Mouse (Mus musculus): Measurements from ENCODE around the gene 6030408B16Rik. TPM values are rescaled to one million over a fixed set of nuclear protein-coding genes. Genes with fewer than 3 reads are reported as not detected.
A peak's percentile ranks its signal among the peaks of the same experiment; 100 is the strongest.
"Not testable (repeated sequence)": the region's sequence is repeated elsewhere in the genome, so short reads cannot be mapped to it uniquely, and the experiment has no call there.

6030408B16Rik gene
- polyA plus RNA-seq, 1 experiment from 2014 or later = 0.17 TPM

- Histone ChIP-seq H3K4me2 (no peak overlapping the region), H3K4me1 (peaks cover 50% of the 10 kb centered on the region), H3K36me3 (no peaks in the 10 kb centered on the region), H3K9me3 (replicated peaks) (0 out of 2 replicates have a peak, but pooled peaks cover 4% of the 10 kb centered on the region), H3K27me3 (replicated peaks) (peaks cover 18% of the 10 kb centered on the region; the same call in 1 of the 2 replicates), H3K27ac (peak overlapping the region; percentile 15; the same call in 1 of the 2 replicates), H3K4me3 (no peak overlapping the region), H3K9ac (no peak overlapping the region)
- ATAC-seq = no peak
- WGBS (ENCODE audit: insufficient replicate concordance) = 47% methylated on average over 14 of the region's 14 CpGs
These were observed 26.1 kb downstream of the 6030408B16Rik start for GRCm38 (mm10) chr15:101318889-101319765.

GRCm38 (mm10) chr15:101320010-101320617, 27.1 kb downstream of the 6030408B16Rik start:
- Histone ChIP-seq H3K27ac (peak overlapping the region; percentile 47; the same call in 1 of the 2 replicates), H3K4me1 (peaks cover 50% of the 10 kb centered on the region), H3K9me3 (replicated peaks) (0 out of 2 replicates have a peak, but pooled peaks cover 4% of the 10 kb centered on the region), H3K4me2 (peak overlapping the region; percentile 23; the same call in 1 of the 2 replicates), H3K9ac (no peak overlapping the region), H3K27me3 (replicated peaks) (peaks cover 18% of the 10 kb centered on the region; the same call in 1 of the 2 replicates), H3K4me3 (no peak overlapping the region), H3K36me3 (no peaks in the 10 kb centered on the region)
- 27% methylated on average over 6 of the region's 6 CpGs for WGBS (ENCODE audit: insufficient replicate concordance)
- no peak for ATAC-seq

GRCm38 (mm10) chr15:101320618-101321041, 27.6 kb downstream of the 6030408B16Rik start:
- Histone ChIP-seq H3K4me1 (peaks cover 50% of the 10 kb centered on the region), H3K27ac (peak overlapping the region; percentile 47; the same call in 1 of the 2 replicates), H3K9me3 (replicated peaks) (0 out of 2 replicates have a peak, but pooled peaks cover 4% of the 10 kb centered on the region), H3K27me3 (replicated peaks) (peaks cover 18% of the 10 kb centered on the region; the same call in 1 of the 2 replicates), H3K9ac (no peak overlapping the region), H3K4me2 (peak overlapping the region; percentile 23; the same call in 1 of the 2 replicates), H3K4me3 (no peak overlapping the region), H3K36me3 (no peaks in the 10 kb centered on the region)
- no peak for ATAC-seq
- 9% methylated on average over 6 of the region's 6 CpGs for WGBS (ENCODE audit: insufficient replicate concordance)

GRCm38 (mm10) chr15:101321126-101321525, 28.1 kb downstream of the 6030408B16Rik start:
- ATAC-seq = no peak
- H3K4me1 ChIP-seq = peaks cover 48% of the 10 kb centered on the region
- no peaks in the 10 kb centered on the region for H3K36me3 ChIP-seq
- H3K4me2 ChIP-seq = no peak overlapping the region
- no peak overlapping the region for H3K4me3 ChIP-seq
- H3K27me3 ChIP-seq (replicated peaks) = peaks cover 18% of the 10 kb centered on the region; the same call in 1 of the 2 replicates
- 0 out of 2 replicates have a peak, but pooled peaks cover 4% of the 10 kb centered on the region for H3K9me3 ChIP-seq (replicated peaks)
- no peak overlapping the region for H3K27ac ChIP-seq
- H3K9ac ChIP-seq = no peak overlapping the region
- WGBS (ENCODE audit: insufficient replicate concordance) = 8% methylated on average over 5 of the region's 5 CpGs

- Histone ChIP-seq H3K27ac (no peak overlapping the region), H3K4me2 (no peak overlapping the region), H3K27me3 (replicated peaks) (peaks cover 9% of the 10 kb centered on the region), H3K36me3 (no peaks in the 10 kb centered on the region), H3K9me3 (replicated peaks) (0 out of 2 replicates have a peak, but pooled peaks cover 4% of the 10 kb centered on the region), H3K4me1 (peaks cover 39% of the 10 kb centered on the region), H3K4me3 (no peak overlapping the region), H3K9ac (no peak overlapping the region)
- ATAC-seq = no peak
- 60% methylated on average over 5 of the region's 5 CpGs for WGBS (ENCODE audit: insufficient replicate concordance)
These were observed 29.1 kb downstream of the 6030408B16Rik start for GRCm38 (mm10) chr15:101322106-101322505.

- Histone ChIP-seq H3K36me3 (no peaks in the 10 kb centered on the region), H3K9me3 (replicated peaks) (0 out of 2 replicates have a peak, but pooled peaks cover 4% of the 10 kb centered on the region), H3K4me1 (peaks cover 34% of the 10 kb centered on the region), H3K27me3 (replicated peaks) (peaks cover 9% of the 10 kb centered on the region), H3K4me2 (no peak overlapping the region), H3K4me3 (no peak overlapping the region), H3K9ac (no peak overlapping the region), H3K27ac (no peak overlapping the region)
- ATAC-seq = no peak
- WGBS (ENCODE audit: insufficient replicate concordance) = 76% methylated on average over 7 of the region's 7 CpGs
These were observed 29.6 kb downstream of the 6030408B16Rik start for GRCm38 (mm10) chr15:101322640-101323039.

- ATAC-seq = no peak
- Histone ChIP-seq H3K4me1 (peaks cover 30% of the 10 kb centered on the region), H3K4me3 (no peak overlapping the region), H3K4me2 (no peak overlapping the region), H3K27me3 (replicated peaks) (peaks cover 9% of the 10 kb centered on the region), H3K9ac (no peak overlapping the region), H3K36me3 (no peaks in the 10 kb centered on the region), H3K27ac (no peak overlapping the region), H3K9me3 (replicated peaks) (0 out of 2 replicates have a peak, but pooled peaks cover 4% of the 10 kb centered on the region)
- 84% methylated on average over 5 of the region's 5 CpGs for WGBS (ENCODE audit: insufficient replicate concordance)
These were observed 30.5 kb downstream of the 6030408B16Rik start for GRCm38 (mm10) chr15:101323511-101323910.

- not testable (repeated sequence) for H3K9me3 ChIP-seq (replicated peaks); H3K4me2 ChIP-seq; H3K36me3 ChIP-seq; ATAC-seq; H3K27ac ChIP-seq; H3K9ac ChIP-seq; H3K27me3 ChIP-seq (replicated peaks); H3K4me3 ChIP-seq
- peaks cover 21% of the 10 kb centered on the region for H3K4me1 ChIP-seq
These were observed 31.4 kb downstream of the 6030408B16Rik start for GRCm38 (mm10) chr15:101324409-101324808.

- H3K36me3 ChIP-seq = no peaks in the 10 kb centered on the region
- no peak overlapping the region for H3K4me3 ChIP-seq
- H3K4me2 ChIP-seq = no peak overlapping the region
- H3K27me3 ChIP-seq (replicated peaks) = peaks cover 11% of the 10 kb centered on the region
- H3K4me1 ChIP-seq = peaks cover 5% of the 10 kb centered on the region; the same call in 1 of the 2 replicates
- H3K27ac ChIP-seq = no peak overlapping the region
- 0 out of 2 replicates have a peak, but pooled peaks cover 4% of the 10 kb centered on the region for H3K9me3 ChIP-seq (replicated peaks)
- ATAC-seq = 0 out of 2 replicates have a peak, but pooled peaks have one; percentile 38
- no peak overlapping the region for H3K9ac ChIP-seq
- WGBS (ENCODE audit: insufficient replicate concordance) = 25% methylated on average over 10 of the region's 10 CpGs
These were observed 33.1 kb downstream of the 6030408B16Rik start for GRCm38 (mm10) chr15:101325991-101326534.

- WGBS (ENCODE audit: insufficient replicate concordance) = 2% methylated on average over 6 of the region's 6 CpGs
These were observed 34.3 kb downstream of the 6030408B16Rik start for GRCm38 (mm10) chr15:101327282-101327681.

GRCm38 (mm10) chr15:101328876-101329563, 36.0 kb downstream of the 6030408B16Rik start:
- Histone ChIP-seq H3K36me3 (no peaks in the 10 kb centered on the region), H3K4me1 (no peaks in the 10 kb centered on the region), H3K9me3 (replicated peaks) (no peaks in the 10 kb centered on the region), H3K4me2 (no peak overlapping the region), H3K4me3 (no peak overlapping the region), H3K27me3 (replicated peaks) (peaks cover 17% of the 10 kb centered on the region), H3K27ac (no peak overlapping the region), H3K9ac (no peak overlapping the region)
- ATAC-seq = no peak
- 43% methylated on average over 3 of the region's 3 CpGs for WGBS (ENCODE audit: insufficient replicate concordance)

More at GRCm38 (mm10) chr15:101327282-101327681, 34.3 kb downstream of the 6030408B16Rik start:
- Histone ChIP-seq H3K4me3 (no peak overlapping the region), H3K27ac (no peak overlapping the region), H3K36me3 (no peaks in the 10 kb centered on the region), H3K27me3 (replicated peaks) (peaks cover 18% of the 10 kb centered on the region), H3K4me1 (no peaks in the 10 kb centered on the region), H3K9ac (no peak overlapping the region), H3K9me3 (replicated peaks) (0 out of 2 replicates have a peak, but pooled peaks cover 4% of the 10 kb centered on the region), H3K4me2 (no peak overlapping the region)
- ATAC-seq = no peak

Data from liver, embryonic 12.5 days (tissue).